Mouse (Mus musculus): Measurements from ENCODE around the gene Arhgap10.

Arhgap10 gene

GRCm38 (mm10) chr8:77517301-77518200 is at the start of gene Arhgap10:
Gene Arhgap10 (minus strand): TSS chr8:77517953.
- peak; percentile 88 for DNase-seq (ENCODE audit: extremely low read depth, insufficient read length, low spot score)

- no peak for DNase-seq (ENCODE audit: extremely low read depth, insufficient read length, low spot score)
Observed at GRCm38 (mm10) chr8:77561441-77561840, 43.7 kb upstream of the Arhgap10 start.

- DNase-seq (ENCODE audit: extremely low read depth, insufficient read length, low spot score) = no peak
Observed at GRCm38 (mm10) chr8:77552491-77552890, 34.7 kb upstream of the Arhgap10 start.

GRCm38 (mm10) chr8:77549881-77550580 is 32.3 kb upstream of the Arhgap10 start:
- peak; percentile 31 for DNase-seq (ENCODE audit: extremely low read depth, insufficient read length, low spot score)

GRCm38 (mm10) chr8:77549121-77549706 is 31.5 kb upstream of the Arhgap10 start, which contains the start of gene Prmt9:
Gene Prmt9 (plus strand): TSS chr8:77549397.
- peak; percentile 94 for DNase-seq (ENCODE audit: extremely low read depth, insufficient read length, low spot score)

GRCm38 (mm10) chr8:77545616-77546015 is 27.9 kb upstream of the Arhgap10 start:
- no peak for DNase-seq (ENCODE audit: extremely low read depth, insufficient read length, low spot score)

- DNase-seq (ENCODE audit: extremely low read depth, insufficient read length, low spot score) = no peak
Observed at GRCm38 (mm10) chr8:77544428-77544827, 26.7 kb upstream of the Arhgap10 start.

- DNase-seq (ENCODE audit: extremely low read depth, insufficient read length, low spot score) = no peak
Observed at GRCm38 (mm10) chr8:77543152-77543777, 25.5 kb upstream of the Arhgap10 start.

- DNase-seq (ENCODE audit: extremely low read depth, insufficient read length, low spot score) = no peak
Observed at GRCm38 (mm10) chr8:77538256-77538655, 20.5 kb upstream of the Arhgap10 start.

GRCm38 (mm10) chr8:77536821-77537220 is 19.1 kb upstream of the Arhgap10 start:
- DNase-seq (ENCODE audit: extremely low read depth, insufficient read length, low spot score) = no peak

GRCm38 (mm10) chr8:77535026-77535595 is 17.4 kb upstream of the Arhgap10 start:
- peak; percentile 67 for DNase-seq (ENCODE audit: extremely low read depth, insufficient read length, low spot score)

- DNase-seq (ENCODE audit: extremely low read depth, insufficient read length, low spot score) = no peak
Observed at GRCm38 (mm10) chr8:77534358-77534992, 16.7 kb upstream of the Arhgap10 start.

- DNase-seq (ENCODE audit: extremely low read depth, insufficient read length, low spot score) = no peak
Observed at GRCm38 (mm10) chr8:77526130-77526529, 8.4 kb upstream of the Arhgap10 start.

- no peak for DNase-seq (ENCODE audit: extremely low read depth, insufficient read length, low spot score)
Observed at GRCm38 (mm10) chr8:77524906-77525305, 7.2 kb upstream of the Arhgap10 start.

- no peak for DNase-seq (ENCODE audit: extremely low read depth, insufficient read length, low spot score)
Observed at GRCm38 (mm10) chr8:77524018-77524615, 6.4 kb upstream of the Arhgap10 start.

GRCm38 (mm10) chr8:77522984-77523383 is 5.2 kb upstream of the Arhgap10 start:
- no peak for DNase-seq (ENCODE audit: extremely low read depth, insufficient read length, low spot score)

GRCm38 (mm10) chr8:77521028-77521785 is 3.5 kb upstream of the Arhgap10 start:
- DNase-seq (ENCODE audit: extremely low read depth, insufficient read length, low spot score) = no peak

GRCm38 (mm10) chr8:77520601-77521000 is 2.8 kb upstream of the Arhgap10 start:
- no peak for DNase-seq (ENCODE audit: extremely low read depth, insufficient read length, low spot score)
